Mouse (Mus musculus) embryonic stem cell, embryonic (primary cell): ENCODE measurements around the gene 1700001P01Rik.

Experiments used
- CTCF ChIA-PET, 4 experiments: fragments of 300-600 bp in 2 of 4; fragments of 350-600 bp in 2 of 4; sonication (Branson Sonifier 250); formaldehyde crosslinking; loops; one replicate each; lab custom pipeline; 2022; ENCODE audit warnings: inconsistent platforms in 2 of 4; lab: Charles Lee
- POLR2A ChIA-PET, 4 experiments: fragments of 300-600 bp in 2 of 4; fragments of 350-600 bp in 2 of 4; sonication (Branson Sonifier 250); formaldehyde crosslinking; loops; one replicate each; lab custom pipeline; 2022; ENCODE audit warnings: antibody characterized with exemption in 4 of 4, inconsistent platforms in 1 of 4; lab: Charles Lee

1700001P01Rik gene

DNA sequence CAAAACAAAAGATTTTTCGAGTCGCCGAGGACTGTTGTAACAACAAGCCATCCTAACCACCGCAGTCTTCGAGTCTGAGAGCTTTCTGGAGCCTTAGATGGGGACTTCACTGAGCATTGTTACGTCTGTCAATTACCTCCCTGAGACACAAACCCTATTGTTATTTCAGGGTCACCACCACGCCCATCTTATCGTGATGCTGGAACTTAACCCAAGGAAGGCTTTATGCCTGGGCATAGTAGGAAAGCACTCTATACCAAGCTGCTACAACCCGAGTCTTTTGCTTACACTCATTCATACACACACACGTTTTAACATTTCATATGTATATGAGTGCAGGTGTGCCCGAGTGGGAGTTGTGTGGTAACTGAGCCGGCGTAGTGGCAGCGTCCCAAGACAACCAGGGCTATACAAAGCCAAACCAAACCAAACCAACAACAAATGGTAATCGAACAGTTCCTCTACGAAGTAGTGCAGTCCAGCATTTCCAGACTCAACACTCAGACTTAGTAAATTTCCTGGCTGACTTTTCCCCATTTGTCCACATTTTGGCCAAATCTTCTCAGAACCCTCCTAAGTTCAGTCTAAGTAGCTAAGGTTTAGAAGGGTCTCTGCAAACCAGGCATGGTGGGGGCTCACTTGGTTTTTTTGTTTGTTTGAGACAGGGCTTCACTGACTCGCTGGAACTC is at the start of gene 1700001P01Rik:
TSS of gene 1700001P01Rik (minus strand) at position 111 of the 689 bp plus-strand sequence.
- ChIA-PET POLR2A (interaction anchor here (0.5 to 24.4 kb wide), 75 partner anchors 8 to 461 kb away, joined by 3 to 667 read pairs (median 4); partner anchors contain the start of genes Cwc25 (in 4 of the 4), B230217C12Rik (in 3 of the 4), Fbxo47 (in 3 of the 4) and Lasp1 (in 3 of the 4)), CTCF (interaction anchor here in 2 of 4 experiments (0.5 to 1.5 kb wide), 5 partner anchors 10 to 703 kb away, joined by 3 to 9 read pairs (median 3); partner anchors contain the start of gene Cwc25 (in 1 of the 2))

DNA sequence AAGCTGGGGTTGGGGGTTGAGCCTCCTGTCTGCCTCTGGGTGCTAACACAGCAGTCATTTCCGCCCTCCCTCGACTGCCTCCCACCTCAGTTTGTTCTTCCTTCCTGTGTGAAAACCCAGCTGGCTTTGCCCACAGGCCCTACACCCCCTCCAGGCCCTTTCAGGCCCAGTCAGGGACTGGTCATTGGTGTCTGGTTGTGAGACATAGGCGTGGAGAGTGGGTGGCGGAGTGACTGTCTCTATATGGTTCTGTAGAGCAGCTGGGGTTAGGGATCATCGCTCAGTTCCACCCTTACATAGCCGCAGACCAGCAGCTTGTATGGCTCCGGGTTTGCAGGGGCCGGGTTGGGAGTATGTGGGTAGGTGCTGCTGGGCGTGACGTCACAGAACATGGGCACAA is 49.6 kb upstream of the 1700001P01Rik start:
- ChIA-PET CTCF (interaction anchor here in 2 of 4 experiments (0.6 to 1.5 kb wide), 2 partner anchors 112 to 564 kb away, joined by 5 to 14 read pairs; no protein-coding TSS in a partner anchor), POLR2A (interaction anchor here in 3 of 4 experiments (0.6 to 6.4 kb wide), 18 partner anchors 8 to 198 kb away, joined by 3 to 78 read pairs (median 4); partner anchors contain the start of genes B230217C12Rik (in 1 of the 3) and Rpl23 (in 1 of the 3))

GRCm38 (mm10) chr11:97824895-97825294 is 49.2 kb upstream of the 1700001P01Rik start:
- CTCF ChIA-PET: no interaction called here

DNA sequence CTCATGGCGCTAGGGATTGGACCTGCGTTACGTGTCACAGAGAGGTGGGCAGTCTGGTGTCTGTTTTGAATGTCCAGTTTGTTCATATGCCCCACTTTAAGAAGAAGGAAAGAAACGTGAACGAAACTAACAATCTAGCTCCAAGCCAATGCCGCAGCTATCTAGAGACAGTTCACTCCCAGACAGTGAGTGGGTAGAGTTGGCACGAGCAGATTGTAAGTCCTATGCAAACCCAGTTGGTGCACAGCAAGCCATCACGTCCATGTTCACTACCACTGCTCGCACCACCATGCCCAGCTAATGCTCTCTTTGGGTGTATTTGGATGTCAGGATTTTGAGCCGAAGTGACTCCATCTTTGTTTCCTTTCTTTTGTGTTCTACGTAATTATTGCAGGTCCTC is 48.5 kb upstream of the 1700001P01Rik start:
- POLR2A ChIA-PET: interaction anchor here (0.5 to 6.4 kb wide), 9 partner anchors 10 to 1320 kb away, joined by 3 to 78 read pairs (median 8); partner anchors contain the start of genes B230217C12Rik (in 1 of the 4) and Fbxo47 (in 1 of the 4)
- CTCF ChIA-PET: no interaction called here

More at GRCm38 (mm10) chr11:97824895-97825294, 49.2 kb upstream of the 1700001P01Rik start:
- POLR2A ChIA-PET: interaction anchor here in 3 of 4 experiments (0.6 to 6.4 kb wide), 14 partner anchors 7 to 198 kb away, joined by 3 to 78 read pairs (median 6); partner anchors contain the start of genes B230217C12Rik (in 1 of the 3) and Rpl23 (in 1 of the 3)

GRCm38 (mm10) chr11:97822840-97823603 is 47.3 kb upstream of the 1700001P01Rik start:
- ChIA-PET POLR2A (interaction anchor here (0.6 to 6.4 kb wide), 21 partner anchors 9 to 1321 kb away, joined by 3 to 78 read pairs (median 4); partner anchors contain the start of genes B230217C12Rik (in 2 of the 4), Fbxo47 (in 1 of the 4), Lasp1 (in 1 of the 4) and Rpl23 (in 1 of the 4)), CTCF (interaction anchor here in 2 of 4 experiments (0.6 to 1.4 kb wide), 3 partner anchors 12 to 564 kb away, joined by 3 read pairs; no protein-coding TSS in a partner anchor)

DNA sequence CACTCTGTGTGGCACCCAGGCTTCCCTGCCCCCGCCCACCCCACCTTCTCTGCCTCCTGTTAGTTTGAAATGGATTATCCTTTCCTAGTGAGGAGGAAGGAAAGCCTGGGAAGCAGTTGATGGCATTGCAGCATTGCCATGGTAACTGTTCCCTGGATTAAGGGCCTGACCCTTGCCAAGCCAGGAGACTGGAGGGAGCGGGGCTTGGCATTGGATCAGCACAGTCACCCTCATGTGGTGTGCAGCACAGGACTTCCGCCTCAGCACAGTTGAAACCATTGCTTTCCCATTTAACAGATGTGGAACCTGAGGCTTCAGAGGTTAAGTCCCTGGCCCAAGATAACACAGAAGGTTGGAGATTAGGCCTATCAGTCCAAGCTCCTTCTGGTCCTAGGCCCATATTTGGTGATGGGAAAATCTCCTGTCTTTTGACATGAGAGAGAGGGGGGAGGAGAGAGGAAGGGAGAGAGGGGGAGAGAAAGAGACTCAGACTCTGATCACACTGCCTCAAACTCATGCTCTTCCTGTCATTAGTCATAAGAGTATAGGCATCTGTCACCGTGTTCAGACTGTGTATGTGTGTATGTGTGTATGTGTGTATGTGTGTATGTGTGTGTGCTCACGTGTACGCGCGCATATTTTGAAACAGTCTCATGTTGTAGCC is 45.8 kb upstream of the 1700001P01Rik start:
- ChIA-PET POLR2A (interaction anchor here in 2 of 4 experiments (1.4 to 16.9 kb wide), 5 partner anchors 9 to 21 kb away, joined by 3 to 388 read pairs (median 5); partner anchors contain the start of gene Lasp1 (in 2 of the 2)), CTCF (interaction anchor here in 1 of 4 experiments (0.6 kb wide), 1 partner anchor 46 kb away, joined by 4 read pairs; no protein-coding TSS in a partner anchor)

- ChIA-PET POLR2A (interaction anchor here in 3 of 4 experiments (0.6 to 27.6 kb wide), 10 partner anchors 9 to 108 kb away, joined by 3 to 667 read pairs (median 5); partner anchors contain the start of genes 1700001P01Rik (in 2 of the 3), Lasp1 (in 2 of the 3) and Rpl23 (in 2 of the 3)), CTCF (interaction anchor here in 1 of 4 experiments (1.8 kb wide), 1 partner anchor 15 kb away, joined by 4 read pairs; no protein-coding TSS in a partner anchor)
These were observed 45.1 kb upstream of the 1700001P01Rik start for GRCm38 (mm10) chr11:97820840-97821239.

- ChIA-PET CTCF (interaction anchor here in 3 of 4 experiments (0.6 to 1.8 kb wide), 4 partner anchors 14 to 1206 kb away, joined by 3 to 8 read pairs (median 4); no protein-coding TSS in a partner anchor), POLR2A (interaction anchor here in 3 of 4 experiments (0.7 to 27.6 kb wide), 12 partner anchors 7 to 107 kb away, joined by 3 to 667 read pairs (median 8); partner anchors contain the start of genes 1700001P01Rik (in 2 of the 3), Lasp1 (in 2 of the 3), Rpl23 (in 2 of the 3) and Fbxo47 (in 1 of the 3))
These were observed 44.2 kb upstream of the 1700001P01Rik start for GRCm38 (mm10) chr11:97819923-97820322.

DNA sequence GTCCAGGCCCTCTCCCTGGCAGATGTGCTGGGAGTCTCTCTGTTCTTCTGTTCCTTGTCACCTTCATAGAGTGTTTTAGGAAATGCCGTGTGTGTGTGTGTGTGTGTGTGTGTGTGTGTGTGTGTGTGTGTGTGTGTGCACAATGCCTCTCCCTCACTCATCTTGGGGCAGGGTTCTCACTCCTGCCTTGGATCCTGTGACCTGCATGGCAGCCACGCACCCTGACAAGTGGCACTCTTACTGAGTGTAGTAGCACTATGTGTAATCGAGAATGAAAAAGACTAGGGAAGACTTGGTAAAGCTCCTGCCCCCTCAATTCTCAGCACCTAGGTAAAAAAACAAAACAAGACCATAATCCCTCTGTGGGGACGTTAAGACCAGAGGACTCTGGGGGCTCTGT is 43.4 kb upstream of the 1700001P01Rik start:
- ChIA-PET POLR2A (interaction anchor here (0.7 to 27.6 kb wide), 18 partner anchors 8 to 161 kb away, joined by 3 to 667 read pairs (median 6); partner anchors contain the start of genes 1700001P01Rik (in 2 of the 4), Lasp1 (in 2 of the 4), Rpl23 (in 2 of the 4) and Fbxo47 (in 1 of the 4)), CTCF (interaction anchor here in 2 of 4 experiments (1.3 to 3.5 kb wide), 4 partner anchors 12 to 22 kb away, joined by 3 to 15 read pairs (median 4); partner anchors contain the start of gene B230217C12Rik (in 1 of the 2))

- ChIA-PET POLR2A (interaction anchor here (0.7 to 27.6 kb wide), 26 partner anchors 8 to 176 kb away, joined by 3 to 667 read pairs (median 5); partner anchors contain the start of genes 1700001P01Rik (in 2 of the 4), B230217C12Rik (in 2 of the 4), Fbxo47 (in 2 of the 4) and Lasp1 (in 2 of the 4)), CTCF (interaction anchor here in 2 of 4 experiments (0.5 to 3.5 kb wide), 4 partner anchors 11 to 23 kb away, joined by 3 to 15 read pairs (median 4); partner anchors contain the start of gene B230217C12Rik (in 1 of the 2))
These were observed 42.9 kb upstream of the 1700001P01Rik start for GRCm38 (mm10) chr11:97818571-97818970.

DNA sequence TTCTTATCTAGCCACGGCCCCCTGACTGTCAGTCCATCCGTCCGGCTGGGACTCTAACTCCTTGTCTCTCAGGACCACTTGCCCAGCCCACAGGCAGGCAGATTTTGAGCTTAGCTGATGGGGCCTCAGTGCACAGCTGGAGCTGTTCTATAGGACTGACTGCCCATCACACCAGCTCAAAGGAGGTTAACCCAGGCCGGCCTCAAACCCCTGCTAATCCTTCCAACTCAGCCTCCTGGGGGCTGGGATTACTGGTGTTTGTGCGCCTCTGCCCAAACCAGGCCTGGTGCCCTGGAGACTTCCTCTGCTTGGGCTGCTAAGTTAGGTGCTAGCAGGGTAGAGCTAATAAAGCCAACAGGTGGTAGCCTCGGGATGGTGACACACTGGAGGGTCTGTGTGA is 42.3 kb upstream of the 1700001P01Rik start:
- CTCF ChIA-PET: interaction anchor here in 2 of 4 experiments (0.7 to 3.5 kb wide), 6 partner anchors 10 to 481 kb away, joined by 3 to 15 read pairs (median 4); partner anchors contain the start of genes B230217C12Rik (in 1 of the 2) and Lasp1 (in 1 of the 2)
- POLR2A ChIA-PET: interaction anchor here (0.7 to 27.6 kb wide), 30 partner anchors 9 to 200 kb away, joined by 3 to 667 read pairs (median 4); partner anchors contain the start of genes 1700001P01Rik (in 2 of the 4), B230217C12Rik (in 2 of the 4), Fbxo47 (in 2 of the 4) and Lasp1 (in 2 of the 4)

- ChIA-PET POLR2A (interaction anchor here (0.5 to 27.6 kb wide), 54 partner anchors 8 to 1370 kb away, joined by 3 to 667 read pairs (median 4); partner anchors contain the start of genes B230217C12Rik (in 3 of the 4), Rpl23 (in 3 of the 4), 1700001P01Rik (in 2 of the 4) and Fbxo47 (in 2 of the 4)), CTCF (interaction anchor here (0.5 to 3.5 kb wide), 17 partner anchors 9 to 603 kb away, joined by 3 to 15 read pairs (median 3); partner anchors contain the start of genes Lasp1 (in 2 of the 4) and B230217C12Rik (in 1 of the 4))
These were observed 41.7 kb upstream of the 1700001P01Rik start for GRCm38 (mm10) chr11:97817379-97817778.

DNA sequence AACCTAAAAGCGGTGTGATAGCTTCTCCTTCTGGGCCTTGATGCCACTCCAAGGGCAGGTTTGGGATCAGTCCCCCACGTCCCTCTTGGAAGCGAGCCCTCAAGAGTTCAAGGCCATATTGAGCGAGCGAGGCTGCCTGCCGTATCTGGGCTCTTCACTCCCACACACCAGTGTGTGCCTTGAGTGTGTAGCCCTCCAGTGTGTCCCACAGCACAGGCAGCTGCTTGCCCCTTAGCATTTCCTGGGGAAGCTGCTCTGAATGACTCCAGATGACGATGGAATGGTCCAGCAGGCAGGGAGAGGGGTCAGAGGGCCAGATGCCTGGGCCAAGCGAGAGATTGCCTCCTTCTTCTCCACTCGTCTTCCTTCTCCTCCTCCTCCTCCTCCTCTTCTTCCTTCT is 41.2 kb upstream of the 1700001P01Rik start:
- ChIA-PET CTCF (interaction anchor here (0.5 to 3.5 kb wide), 14 partner anchors 8 to 603 kb away, joined by 3 to 15 read pairs (median 3); partner anchors contain the start of genes Lasp1 (in 2 of the 4) and B230217C12Rik (in 1 of the 4)), POLR2A (interaction anchor here (0.5 to 27.6 kb wide), 49 partner anchors 8 to 1369 kb away, joined by 3 to 667 read pairs (median 4); partner anchors contain the start of genes B230217C12Rik (in 3 of the 4), Rpl23 (in 3 of the 4), 1700001P01Rik (in 2 of the 4) and Fbxo47 (in 2 of the 4))

GRCm38 (mm10) chr11:97816176-97816575 is 40.5 kb upstream of the 1700001P01Rik start:
- ChIA-PET POLR2A (interaction anchor here (0.6 to 27.6 kb wide), 22 partner anchors 9 to 237 kb away, joined by 3 to 667 read pairs (median 5); partner anchors contain the start of genes B230217C12Rik (in 3 of the 4), 1700001P01Rik (in 2 of the 4), Lasp1 (in 2 of the 4) and Rpl23 (in 2 of the 4)), CTCF (interaction anchor here in 3 of 4 experiments (0.7 to 3.5 kb wide), 3 partner anchors 12 to 107 kb away, joined by 3 to 15 read pairs (median 5); partner anchors contain the start of gene B230217C12Rik (in 1 of the 3))
